Mouse (Mus musculus) intestine, embryonic 15.5 days (tissue): ENCODE measurements around the gene Cyp2c23. TPM values are rescaled to one million over a fixed set of nuclear protein-coding genes. Genes with fewer than 3 reads are reported as not detected.

Source experiments
- ATAC-seq: fragments of 200-750 bp; cut with Nextera tagmentation; 2 replicates; pipeline ENCODE4 v1.8.0; 2017; ENCODE audit warnings: moderate TSS enrichment, moderate library complexity
- H3K27ac ChIP-seq: fragments of 300-500 bp; sonication (generic); 2 replicates; pipeline ENCODE4 v1.5.1; 2015; ENCODE audit warnings: mild to moderate bottlenecking, inconsistent platforms
- H3K27me3 ChIP-seq: fragments of 300-500 bp; sonication (generic); replicated peaks from 2 replicates; pipeline ENCODE4 v1.6.1; 2015; ENCODE audit warnings: inconsistent platforms
- H3K36me3 ChIP-seq: fragments of 300-500 bp; sonication (generic); 2 replicates; pipeline ENCODE4 v1.6.1; 2015; ENCODE audit warnings: inconsistent platforms
- H3K4me1 ChIP-seq: fragments of 300-500 bp; sonication (generic); replicated peaks from 2 replicates; pipeline ENCODE4 v1.6.1; 2015; ENCODE audit warnings: inconsistent platforms
- H3K4me2 ChIP-seq: fragments of 300-500 bp; sonication (generic); replicated peaks from 2 replicates; pipeline ENCODE4 v1.6.1; 2015; ENCODE audit warnings: mild to moderate bottlenecking, inconsistent platforms
- H3K4me3 ChIP-seq: fragments of 300-500 bp; sonication (generic); replicated peaks from 2 replicates; pipeline ENCODE4 v1.5.1; 2015; ENCODE audit warnings: inconsistent platforms
- H3K9ac ChIP-seq: fragments of 300-500 bp; sonication (generic); 2 replicates; pipeline ENCODE4 v1.6.1; 2015; ENCODE audit warnings: inconsistent platforms
- H3K9me3 ChIP-seq: fragments of 300-500 bp; sonication (generic); 2 replicates; pipeline ENCODE4 v1.6.1; 2016; ENCODE audit warnings: inconsistent platforms
- WGBS: fragments of 180-500 bp; shearing (Covaris S2); methylation state at CpG from one replicate; pipeline ENCODE4 v1.1.7; 2015; 5-methylcytosine and 5-hydroxymethylcytosine counted together
- polyA plus RNA-seq: library from polyadenylated mRNA; unstranded; fragments of >200 nt; fragmentation: Nextera tagmentation; extraction: Ambion mirVana; gene quantifications from 2 replicates; pipeline ENCODE4 v1.2.1, GENCODE M21; 2015

Gene Cyp2c23
- 2.7 and 3.1 TPM in 2 replicates for polyA plus RNA-seq

DNA sequence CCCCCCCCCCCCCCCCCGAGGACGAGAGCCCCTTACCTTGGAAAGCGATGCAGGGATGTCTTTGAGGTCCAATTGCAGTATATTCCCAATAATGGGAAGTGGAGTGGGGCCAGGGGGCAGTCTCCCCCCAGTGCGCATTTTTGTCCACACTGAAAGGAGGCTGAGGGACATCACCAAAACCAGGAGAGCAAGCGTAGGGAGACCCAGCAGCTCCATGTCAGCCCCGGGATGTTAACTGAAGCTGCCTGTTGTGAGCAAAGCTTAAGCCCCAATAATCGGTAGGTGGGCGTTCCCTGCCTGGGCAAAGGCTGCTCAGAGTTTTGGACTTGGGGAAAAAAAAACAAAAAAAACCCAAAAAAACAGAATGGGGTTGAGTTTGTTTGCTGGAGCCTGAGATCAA lies at the start of gene Cyp2c23:
Cyp2c23 (minus strand) TSS at position 237 of the 400 bp plus-strand sequence.
- Histone ChIP-seq H3K9me3 (no peaks in the 10 kb centered on the region), H3K4me1 (no peaks in the 10 kb centered on the region), H3K27me3 (no peaks in the 10 kb centered on the region), H3K4me3 (no peak within 1 kb of the TSS), H3K9ac (no peak within 1 kb of the TSS), H3K27ac (no peak within 1 kb of the TSS), H3K36me3 (no peaks in the 10 kb centered on the region), H3K4me2 (no peak within 1 kb of the TSS)
- ATAC-seq, result no peak
- WGBS, result 75% methylated on average over 8 of the region's 8 CpGs

DNA sequence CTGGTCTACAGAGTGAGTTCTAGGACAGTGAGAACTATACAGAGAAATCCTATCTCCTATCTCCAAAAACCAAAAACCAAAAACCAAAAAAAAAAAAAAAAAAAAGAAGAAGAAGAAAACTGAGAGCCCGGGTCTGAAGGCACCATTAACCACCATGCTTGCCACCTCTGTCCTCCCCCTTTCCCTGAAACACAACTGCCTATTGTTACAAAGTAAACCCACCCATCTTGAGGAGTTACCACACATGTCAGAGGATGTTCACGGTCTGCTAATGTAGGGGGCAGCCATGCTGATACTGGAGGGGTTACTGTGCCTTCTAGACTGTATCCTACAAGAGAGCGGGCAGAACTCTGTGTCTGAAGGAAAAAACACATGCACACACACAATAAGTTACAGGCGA lies 48.0 kb upstream of the Cyp2c23 start:
- H3K9ac ChIP-seq, result no peak overlapping the region
- peaks cover 4% of the 10 kb centered on the region; the same call in 1 of the 2 replicates for H3K36me3 ChIP-seq
- H3K27me3 ChIP-seq, result no peaks in the 10 kb centered on the region
- H3K4me3 ChIP-seq, result no peak overlapping the region
- H3K27ac ChIP-seq, result no peak overlapping the region
- WGBS, result 86% methylated on average over 4 of the region's 4 CpGs
- no peak for ATAC-seq
- no peak overlapping the region for H3K4me2 ChIP-seq
- H3K9me3 ChIP-seq, result no peaks in the 10 kb centered on the region
- no peaks in the 10 kb centered on the region for H3K4me1 ChIP-seq

DNA sequence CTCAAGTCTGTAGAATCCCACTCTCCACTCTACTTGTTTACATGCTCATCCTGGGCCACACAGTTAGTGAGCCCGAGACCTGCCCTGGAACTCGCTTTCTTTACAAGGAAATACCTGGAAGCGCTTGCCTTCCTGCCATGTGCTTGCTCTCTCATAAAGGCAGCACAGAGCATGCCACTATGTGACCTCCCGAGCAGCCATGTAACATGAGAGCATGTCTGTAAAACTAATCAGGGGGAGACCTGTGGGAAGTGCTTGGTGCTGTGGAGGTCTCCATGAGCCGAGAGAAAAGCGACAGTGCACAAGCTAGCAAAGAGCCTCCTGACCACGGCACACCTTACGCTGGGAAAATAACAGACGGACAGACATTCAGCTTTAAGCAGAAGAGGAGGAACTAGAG lies 47.4 kb upstream of the Cyp2c23 start:
- Histone ChIP-seq H3K27ac (no peak overlapping the region), H3K9ac (no peak overlapping the region), H3K9me3 (no peaks in the 10 kb centered on the region), H3K4me1 (no peaks in the 10 kb centered on the region), H3K4me2 (no peak overlapping the region), H3K27me3 (no peaks in the 10 kb centered on the region), H3K36me3 (peaks cover 4% of the 10 kb centered on the region; the same call in 1 of the 2 replicates), H3K4me3 (no peak overlapping the region)
- no peak for ATAC-seq
- 78% methylated on average over 9 of the region's 9 CpGs for WGBS

DNA sequence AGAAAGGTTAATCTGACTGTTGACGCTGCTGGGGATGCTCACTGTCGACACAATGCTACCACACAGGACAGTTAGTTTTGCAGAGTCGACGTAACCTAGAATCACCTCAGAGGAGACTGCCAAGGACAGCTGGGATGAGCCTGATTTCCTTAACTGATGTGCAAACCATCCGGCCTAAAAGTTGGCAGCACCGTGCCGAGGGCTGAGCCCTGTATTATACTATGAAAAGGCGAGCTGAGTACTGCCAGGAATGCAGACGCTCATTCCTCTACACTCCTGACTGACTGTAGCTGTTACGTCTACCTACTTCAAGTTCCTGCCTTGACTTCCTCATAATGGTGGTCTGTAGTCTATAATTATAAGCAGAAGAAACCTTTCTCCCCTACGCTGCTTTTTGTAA lies 46.0 kb upstream of the Cyp2c23 start:
- Histone ChIP-seq H3K4me2 (no peak overlapping the region), H3K4me1 (no peaks in the 10 kb centered on the region), H3K9ac (no peak overlapping the region), H3K36me3 (peaks cover 4% of the 10 kb centered on the region; the same call in 1 of the 2 replicates), H3K4me3 (no peak overlapping the region), H3K27me3 (no peaks in the 10 kb centered on the region), H3K9me3 (no peaks in the 10 kb centered on the region), H3K27ac (no peak overlapping the region)
- no peak for ATAC-seq
- WGBS, result 82% methylated on average over 11 of the region's 11 CpGs

DNA sequence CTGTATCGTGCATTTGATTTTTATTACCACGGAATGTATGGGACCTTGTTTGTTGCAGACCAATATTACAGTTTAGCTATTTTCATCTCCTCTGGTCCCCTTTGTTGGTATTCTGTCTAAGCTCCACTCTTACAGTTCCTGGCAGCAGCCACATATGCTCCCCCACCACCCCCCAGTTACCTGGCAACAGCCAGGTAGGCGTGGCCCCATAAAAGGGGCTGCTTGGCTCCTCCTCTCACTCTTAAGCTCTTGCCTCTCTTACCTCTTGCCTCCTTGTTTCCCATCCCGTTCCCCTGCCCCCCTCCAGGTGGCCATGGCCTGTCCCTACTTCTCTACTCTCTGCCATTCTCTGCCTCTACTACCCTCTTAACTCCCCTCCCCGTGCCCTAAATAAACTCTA lies 42.2 kb upstream of the Cyp2c23 start:
- H3K27me3 ChIP-seq, result no peaks in the 10 kb centered on the region
- WGBS, result 54% methylated on average over 5 of the region's 5 CpGs

DNA sequence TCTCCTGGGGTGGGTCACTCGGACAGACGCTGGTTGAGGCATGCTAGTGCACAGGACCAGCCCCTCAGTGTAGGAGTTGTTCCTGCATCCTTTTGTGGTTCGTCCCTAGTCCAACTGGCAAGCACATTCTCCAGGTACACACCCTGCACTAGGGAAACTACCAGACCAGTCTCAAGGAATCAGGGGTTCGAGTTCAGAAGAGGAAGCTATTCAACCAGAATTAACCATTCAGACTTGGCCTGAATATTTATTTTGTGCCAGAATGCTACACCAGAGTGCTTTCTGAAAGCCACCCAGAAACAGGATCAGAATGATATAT lies 40.9 kb upstream of the Cyp2c23 start:
- Histone ChIP-seq H3K4me3 (peak overlapping the region; percentile 77), H3K4me2 (peak overlapping the region; percentile 90), H3K9ac (peak overlapping the region; percentile 78), H3K9me3 (no peaks in the 10 kb centered on the region), H3K4me1 (peaks cover 4% of the 10 kb centered on the region; the same call in 1 of the 2 replicates), H3K27ac (peak overlapping the region; percentile 61; the same call in 1 of the 2 replicates), H3K36me3 (no peaks in the 10 kb centered on the region), H3K27me3 (no peaks in the 10 kb centered on the region)
- WGBS, result 7% methylated on average over 4 of the region's 4 CpGs
- ATAC-seq, result no peak

More for the DNA sequence above, 42.2 kb upstream of the Cyp2c23 start:
- no peaks in the 10 kb centered on the region for H3K36me3 ChIP-seq
- H3K4me3 ChIP-seq, result no peak overlapping the region
- H3K9ac ChIP-seq, result no peak overlapping the region
- no peak overlapping the region for H3K27ac ChIP-seq
- no peak for ATAC-seq
- no peaks in the 10 kb centered on the region for H3K9me3 ChIP-seq
- peaks cover 4% of the 10 kb centered on the region; the same call in 1 of the 2 replicates for H3K4me1 ChIP-seq
- no peak overlapping the region for H3K4me2 ChIP-seq

DNA sequence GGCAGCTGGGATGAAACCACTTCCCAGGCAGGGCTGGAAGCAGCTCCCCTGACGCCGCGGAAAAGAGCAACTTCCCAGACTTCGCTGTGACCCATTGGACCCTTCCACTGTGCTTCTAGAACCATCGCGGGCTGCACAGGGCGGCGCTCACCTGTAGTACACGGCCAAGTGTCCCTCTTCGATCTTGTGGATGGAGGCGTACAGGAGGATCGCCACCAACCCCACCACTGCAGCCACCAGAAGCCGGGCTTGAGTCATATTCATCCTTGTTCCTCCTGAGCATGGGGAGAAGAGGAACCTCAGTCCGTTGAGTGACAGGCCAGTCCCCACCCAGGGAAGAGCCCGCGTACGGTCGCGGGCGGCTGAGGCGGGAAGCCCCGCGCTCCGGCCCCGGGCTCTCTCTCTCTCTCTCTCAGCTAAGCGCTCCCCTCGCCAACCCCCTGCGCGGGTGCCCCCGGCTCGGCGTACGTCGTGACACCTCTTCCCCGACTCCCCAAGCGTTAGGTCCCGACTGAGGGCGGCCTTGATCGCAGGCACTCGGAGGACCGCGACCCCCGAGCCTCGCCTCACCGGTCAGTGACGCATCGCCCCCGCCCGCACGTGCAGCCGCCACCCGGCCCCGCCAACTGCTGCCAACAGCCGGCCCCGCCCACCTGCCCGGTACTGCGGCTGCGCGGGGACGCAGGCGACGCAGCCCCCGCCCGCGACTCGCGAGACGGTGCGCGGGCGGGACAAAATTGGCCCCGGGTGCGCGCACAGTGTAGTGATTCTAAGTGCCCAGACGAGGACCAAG lies 40.3 kb upstream of the Cyp2c23 start, which contains the start of gene Erlin1:
Erlin1 (minus strand) TSS at position 665 of the 793 bp plus-strand sequence.
- Histone ChIP-seq H3K36me3 (no peaks in the 10 kb centered on the region), H3K9me3 (no peaks in the 10 kb centered on the region), H3K4me2 (peak within 1 kb of the TSS; percentile 90), H3K9ac (peak within 1 kb of the TSS; percentile 78), H3K4me3 (peak within 1 kb of the TSS; percentile 77), H3K4me1 (peaks cover 4% of the 10 kb centered on the region; the same call in 1 of the 2 replicates), H3K27me3 (no peaks in the 10 kb centered on the region), H3K27ac (peak within 1 kb of the TSS; percentile 61)
- WGBS, result under 1% methylated on average over 75 of the region's 75 CpGs
- ATAC-seq, result peak; percentile 94

DNA sequence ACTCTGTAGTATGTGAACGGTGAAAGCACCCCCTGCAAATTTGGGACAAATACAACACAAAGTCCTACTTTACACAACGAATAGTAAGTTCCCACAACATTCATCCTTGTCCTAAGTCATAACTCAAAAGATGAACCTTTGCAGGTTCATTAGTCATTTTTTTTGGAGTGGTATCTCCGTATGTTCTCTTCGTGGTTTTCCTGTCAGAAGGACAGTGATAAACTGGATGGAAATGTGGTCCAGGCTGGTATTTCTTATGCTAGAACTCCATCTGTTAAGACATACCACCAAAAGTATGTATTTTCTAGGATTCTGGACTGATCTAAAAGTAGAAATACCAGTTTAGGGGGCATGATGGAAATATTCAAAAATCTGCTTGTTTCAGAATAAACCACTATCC lies 39.2 kb upstream of the Cyp2c23 start:
- Histone ChIP-seq H3K9ac (no peak overlapping the region), H3K36me3 (no peaks in the 10 kb centered on the region), H3K27me3 (no peaks in the 10 kb centered on the region), H3K27ac (no peak overlapping the region), H3K9me3 (no peaks in the 10 kb centered on the region), H3K4me3 (peak overlapping the region; percentile 77), H3K4me2 (peak overlapping the region; percentile 90), H3K4me1 (peaks cover 4% of the 10 kb centered on the region; the same call in 1 of the 2 replicates)
- ATAC-seq, result no peak
- WGBS, result 76% methylated on average over 4 of the region's 4 CpGs

DNA sequence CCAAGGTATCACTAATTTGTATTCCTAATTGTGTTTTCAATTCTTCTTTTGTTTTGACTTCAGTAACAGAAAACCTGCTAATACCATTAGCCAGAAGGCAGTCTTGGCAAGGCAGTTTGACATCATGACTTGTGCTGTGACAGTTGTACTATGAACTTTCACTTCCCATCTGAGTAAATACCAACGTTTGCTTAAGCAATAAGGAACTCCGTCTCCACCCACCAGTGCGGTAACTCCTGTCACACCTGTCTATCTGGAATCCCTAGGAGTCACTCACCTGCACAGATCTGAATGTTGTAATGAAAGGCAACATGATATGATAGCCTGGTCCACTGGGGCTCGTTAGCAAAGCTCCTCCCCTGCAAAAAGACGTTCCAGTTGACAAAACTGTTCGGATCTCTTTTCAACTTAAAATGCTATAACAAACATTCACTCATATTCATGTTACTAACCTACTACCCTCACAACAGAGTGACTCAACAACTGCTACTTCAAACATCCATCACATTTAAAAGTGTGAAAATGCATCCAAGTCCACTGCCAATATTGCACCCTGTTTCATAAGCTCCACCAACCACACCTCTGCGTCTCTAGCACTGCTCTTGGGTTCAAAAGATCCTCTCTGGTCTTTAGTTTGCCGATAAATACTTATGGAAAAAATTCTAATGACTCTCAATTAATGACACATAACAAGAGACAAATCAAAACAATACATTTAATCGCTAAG lies 38.5 kb upstream of the Cyp2c23 start:
- Histone ChIP-seq H3K27ac (no peak overlapping the region), H3K4me2 (no peak overlapping the region; the same call in none of the 2 replicates), H3K36me3 (no peaks in the 10 kb centered on the region), H3K4me1 (peaks cover 4% of the 10 kb centered on the region; the same call in 1 of the 2 replicates), H3K27me3 (no peaks in the 10 kb centered on the region), H3K9me3 (no peaks in the 10 kb centered on the region), H3K9ac (no peak overlapping the region), H3K4me3 (no peak overlapping the region)
- WGBS, result 71% methylated on average over 9 of the region's 9 CpGs
- peak; percentile 63 for ATAC-seq

DNA sequence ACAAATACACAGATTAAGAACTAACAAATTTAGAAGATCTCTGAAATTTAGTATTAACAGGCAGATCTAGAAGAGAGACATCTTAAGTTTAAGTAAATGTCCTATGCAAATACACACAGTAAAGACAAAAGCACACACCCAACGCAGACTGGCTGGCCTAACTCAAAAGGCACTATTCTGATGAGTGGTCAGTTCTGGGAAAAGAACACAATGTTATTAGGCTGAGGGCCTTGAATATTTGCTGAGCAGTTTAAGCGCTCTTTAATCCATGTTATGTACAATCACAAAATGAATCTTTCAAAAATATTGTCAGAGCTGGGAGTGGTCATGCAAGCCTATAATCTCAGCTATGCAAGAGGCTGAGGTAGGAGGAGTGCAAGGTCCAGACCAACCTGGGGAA lies 35.7 kb upstream of the Cyp2c23 start:
- Histone ChIP-seq H3K4me3 (no peak overlapping the region), H3K4me2 (no peak overlapping the region), H3K36me3 (peaks cover 3% of the 10 kb centered on the region), H3K9me3 (no peaks in the 10 kb centered on the region), H3K27me3 (no peaks in the 10 kb centered on the region), H3K4me1 (peaks cover 4% of the 10 kb centered on the region; the same call in 1 of the 2 replicates), H3K9ac (no peak overlapping the region), H3K27ac (no peak overlapping the region; the same call in 1 of the 2 replicates)
- ATAC-seq, result no peak
- WGBS, result 94% methylated on average over 2 of the region's 2 CpGs

DNA sequence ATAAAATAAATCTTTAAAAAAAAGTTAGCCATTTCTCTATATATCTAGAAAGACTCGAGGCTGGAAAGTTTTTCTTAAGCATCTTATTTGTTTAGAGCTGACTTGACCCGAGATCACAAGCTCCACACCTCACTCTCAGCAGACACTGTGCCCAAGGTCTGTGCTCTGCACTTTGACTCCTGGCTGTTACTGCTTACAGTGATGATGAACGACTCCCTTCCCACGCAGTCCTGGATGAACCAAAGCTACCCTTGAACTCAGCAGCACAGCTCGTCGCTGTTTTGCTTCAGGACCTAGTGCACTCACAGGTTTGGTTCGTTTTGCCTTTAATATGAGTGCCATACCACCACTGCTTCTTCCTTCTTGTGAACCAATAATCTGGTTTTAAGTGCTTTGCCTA lies 34.8 kb upstream of the Cyp2c23 start:
- Histone ChIP-seq H3K4me1 (peaks cover 4% of the 10 kb centered on the region; the same call in 1 of the 2 replicates), H3K4me3 (no peak overlapping the region), H3K27ac (no peak overlapping the region), H3K27me3 (no peaks in the 10 kb centered on the region), H3K9ac (no peak overlapping the region), H3K36me3 (peaks cover 3% of the 10 kb centered on the region), H3K4me2 (no peak overlapping the region), H3K9me3 (no peaks in the 10 kb centered on the region)
- no peak for ATAC-seq
- WGBS, result 74% methylated on average over 7 of the region's 7 CpGs

DNA sequence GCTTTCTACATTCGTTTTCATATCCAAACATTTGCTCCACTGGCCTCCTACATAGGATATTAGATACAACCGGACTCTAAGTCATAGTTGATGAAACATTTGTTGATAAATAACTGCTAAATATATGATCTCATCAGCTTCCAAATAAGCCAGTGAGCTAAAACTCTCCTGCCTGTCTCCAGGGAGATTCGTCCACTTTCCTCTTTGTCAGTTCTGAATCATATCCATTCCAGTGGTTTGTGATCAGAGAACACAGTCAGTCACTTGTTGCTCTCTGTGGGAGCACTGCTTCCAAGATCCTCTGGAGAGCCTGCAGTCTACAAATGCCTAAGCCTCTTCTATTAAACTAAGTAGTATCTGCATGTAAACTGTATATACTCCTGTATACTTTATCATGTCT lies 31.2 kb upstream of the Cyp2c23 start:
- no peak for ATAC-seq
- no peaks in the 10 kb centered on the region for H3K9me3 ChIP-seq
- WGBS, result 80% methylated on average over 3 of the region's 3 CpGs
- H3K27ac ChIP-seq, result no peak overlapping the region
- no peak overlapping the region for H3K4me3 ChIP-seq
- no peak overlapping the region for H3K4me2 ChIP-seq
- no peaks in the 10 kb centered on the region for H3K4me1 ChIP-seq
- peaks cover 3% of the 10 kb centered on the region for H3K36me3 ChIP-seq
- H3K9ac ChIP-seq, result no peak overlapping the region
- H3K27me3 ChIP-seq, result no peaks in the 10 kb centered on the region
